Mouse (Mus musculus) kidney, embryonic 16.5 days (tissue): ENCODE data around the gene Psmd12. TPM values are rescaled to one million over a fixed set of nuclear protein-coding genes. Genes with fewer than 3 reads are reported as not detected.

Source experiments
- ATAC-seq: fragments of 200-750 bp; cut with Nextera tagmentation; 2 replicates; pipeline ENCODE4 v1.8.0; 2017; ENCODE audit warnings: moderate TSS enrichment; ENCODE audit not compliant: low FRiP score, low TSS enrichment
- H3K27ac ChIP-seq: fragments of 300-500 bp; sonication (generic); 2 replicates; pipeline ENCODE4 v1.5.1; 2014; ENCODE audit warnings: low read length
- H3K27me3 ChIP-seq: fragments of 300-500 bp; sonication (generic); 2 replicates; pipeline ENCODE4 v1.6.1; 2014; ENCODE audit warnings: low read length, control low read depth, mixed read lengths; ENCODE audit not compliant: insufficient read depth
- H3K36me3 ChIP-seq: fragments of 300-500 bp; sonication (generic); 2 replicates; pipeline ENCODE4 v1.6.1; 2014; ENCODE audit warnings: low read length, control low read depth, mixed read lengths; ENCODE audit not compliant: insufficient read depth
- H3K4me1 ChIP-seq: fragments of 300-500 bp; sonication (generic); 2 replicates; pipeline ENCODE4 v1.6.1; 2014; ENCODE audit warnings: low read length, control low read depth, mixed read lengths; ENCODE audit not compliant: insufficient read depth
- H3K4me2 ChIP-seq: fragments of 300-500 bp; sonication (generic); replicated peaks from 2 replicates; pipeline ENCODE4 v1.6.1; 2014; ENCODE audit warnings: low read depth, low read length
- H3K4me3 ChIP-seq: fragments of 300-500 bp; sonication (generic); 2 replicates; pipeline ENCODE4 v1.5.1; 2014; ENCODE audit warnings: mild to moderate bottlenecking, low read length
- H3K9ac ChIP-seq: fragments of 300-500 bp; sonication (generic); replicated peaks from 2 replicates; pipeline ENCODE4 v1.6.1; 2014; ENCODE audit warnings: low read length
- H3K9me3 ChIP-seq: fragments of 300-500 bp; sonication (generic); 2 replicates; pipeline ENCODE4 v1.6.1; 2016; ENCODE audit warnings: low read length, control low read depth
- WGBS: fragments of 180-500 bp; shearing (Covaris S2); extraction: QIAGEN DNeasy Blood & Tissue Kit; methylation state at CpG from one replicate; pipeline ENCODE4 v1.1.7; 2014; 5-methylcytosine and 5-hydroxymethylcytosine counted together
- polyA plus RNA-seq: library from polyadenylated mRNA; unstranded; fragments of >200 nt; fragmentation: Nextera tagmentation; extraction: Ambion mirVana; gene quantifications from 2 replicates; pipeline ENCODE4 v1.2.1, GENCODE M21; 2015

Psmd12 gene
- 178 and 180 TPM in 2 replicates for polyA plus RNA-seq

DNA sequence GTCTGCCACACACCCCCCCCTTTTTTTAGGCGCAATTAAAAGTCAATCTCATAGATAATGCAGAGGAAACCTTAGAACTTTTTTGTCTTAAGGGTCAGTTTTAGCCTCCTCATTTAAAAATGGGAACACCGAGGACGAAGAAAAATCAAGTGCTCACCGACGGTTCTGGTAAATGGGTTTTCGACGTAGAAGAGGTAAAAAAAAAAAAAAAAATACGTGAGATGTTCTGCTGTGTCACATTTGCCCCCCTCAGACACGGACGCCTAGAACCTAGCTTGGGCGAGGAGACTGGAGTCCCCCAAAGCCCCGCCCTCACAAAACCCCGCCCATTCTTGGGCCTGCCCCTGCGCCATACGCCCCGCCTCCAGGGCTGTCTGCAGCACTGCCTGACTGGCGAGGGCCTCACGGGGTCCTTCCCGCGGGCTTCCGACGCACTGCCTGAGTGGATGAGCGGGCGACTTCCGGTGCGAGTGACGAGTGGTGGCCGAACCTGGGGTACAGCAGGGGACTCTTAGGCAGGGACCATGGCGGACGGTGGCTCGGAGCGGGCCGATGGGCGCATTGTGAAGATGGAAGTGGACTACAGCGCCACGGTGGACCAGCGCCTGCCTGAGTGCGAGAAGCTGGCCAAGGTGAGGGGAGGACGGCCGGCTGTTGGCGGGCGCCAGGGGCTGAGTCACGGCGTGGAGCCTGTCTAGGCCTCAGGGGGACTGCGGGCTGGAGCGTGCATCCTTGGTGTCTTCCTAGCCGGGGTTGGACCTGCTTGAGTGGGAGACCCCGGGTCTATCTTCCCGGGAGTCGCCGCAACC lies at the start of gene Psmd12:
Gene Psmd12 (plus strand): TSS at position 432 of the 809 bp plus-strand sequence.
- H3K27ac ChIP-seq, result peak within 1 kb of the TSS; percentile 77
- peak; percentile 99 for ATAC-seq
- peak within 1 kb of the TSS; percentile 89 for H3K4me2 ChIP-seq
- H3K4me3 ChIP-seq, result peak within 1 kb of the TSS; percentile 97
- no peaks in the 10 kb centered on the region for H3K27me3 ChIP-seq
- WGBS, result 1% methylated on average over 50 of the region's 51 CpGs
- no peaks in the 10 kb centered on the region for H3K36me3 ChIP-seq
- peaks cover 16% of the 10 kb centered on the region for H3K4me1 ChIP-seq
- no peaks in the 10 kb centered on the region for H3K9me3 ChIP-seq
- peak within 1 kb of the TSS; percentile 97 for H3K9ac ChIP-seq

DNA sequence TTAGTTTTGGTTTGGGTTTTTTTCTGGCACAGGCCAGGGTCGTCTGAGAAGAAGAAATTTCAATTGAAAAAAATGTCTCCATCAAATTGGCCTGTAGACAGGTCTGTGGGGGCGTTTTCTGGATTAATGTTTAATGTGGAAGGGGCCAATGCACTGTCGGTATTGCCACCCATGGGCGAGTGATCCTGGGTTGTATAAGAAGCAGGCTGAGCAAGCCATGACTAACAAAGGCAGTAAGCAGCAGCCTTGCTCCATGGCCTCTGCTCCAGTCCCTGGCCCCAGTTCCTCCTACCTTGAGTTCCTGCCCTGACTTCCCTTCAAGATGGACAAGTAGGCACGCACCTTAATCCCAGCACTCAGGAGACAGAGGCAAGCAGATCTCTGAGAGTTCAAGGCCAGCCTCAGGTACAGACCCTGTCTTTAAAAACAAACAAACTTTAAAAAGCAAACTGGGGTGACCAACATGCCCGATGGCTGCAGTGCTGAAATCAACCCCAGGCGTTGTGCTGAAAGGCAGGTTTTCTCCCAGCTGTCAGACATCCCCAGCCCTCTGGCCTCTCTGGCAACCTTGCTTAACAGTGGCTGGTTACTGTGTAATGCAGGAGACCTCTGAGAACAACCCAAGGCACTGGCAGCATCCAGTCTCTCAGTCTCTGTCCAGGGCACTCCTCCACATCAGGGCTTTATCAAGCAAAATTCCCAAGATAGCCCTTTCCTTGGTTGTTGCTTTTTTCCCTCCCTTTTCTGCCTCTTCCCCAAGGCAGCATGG lies 47.9 kb upstream of the Psmd12 start:
- Histone ChIP-seq H3K9me3 (no peaks in the 10 kb centered on the region), H3K27ac (peak overlapping the region; percentile 35; the same call in 1 of the 2 replicates), H3K27me3 (no peaks in the 10 kb centered on the region), H3K9ac (no peak overlapping the region), H3K4me3 (no peak overlapping the region), H3K4me2 (no peak overlapping the region), H3K36me3 (no peaks in the 10 kb centered on the region), H3K4me1 (no peaks in the 10 kb centered on the region; the same call in 1 of the 2 replicates)
- WGBS, result 55% methylated on average over 7 of the region's 7 CpGs
- peak; percentile 69; the same call in 1 of the 2 replicates for ATAC-seq

DNA sequence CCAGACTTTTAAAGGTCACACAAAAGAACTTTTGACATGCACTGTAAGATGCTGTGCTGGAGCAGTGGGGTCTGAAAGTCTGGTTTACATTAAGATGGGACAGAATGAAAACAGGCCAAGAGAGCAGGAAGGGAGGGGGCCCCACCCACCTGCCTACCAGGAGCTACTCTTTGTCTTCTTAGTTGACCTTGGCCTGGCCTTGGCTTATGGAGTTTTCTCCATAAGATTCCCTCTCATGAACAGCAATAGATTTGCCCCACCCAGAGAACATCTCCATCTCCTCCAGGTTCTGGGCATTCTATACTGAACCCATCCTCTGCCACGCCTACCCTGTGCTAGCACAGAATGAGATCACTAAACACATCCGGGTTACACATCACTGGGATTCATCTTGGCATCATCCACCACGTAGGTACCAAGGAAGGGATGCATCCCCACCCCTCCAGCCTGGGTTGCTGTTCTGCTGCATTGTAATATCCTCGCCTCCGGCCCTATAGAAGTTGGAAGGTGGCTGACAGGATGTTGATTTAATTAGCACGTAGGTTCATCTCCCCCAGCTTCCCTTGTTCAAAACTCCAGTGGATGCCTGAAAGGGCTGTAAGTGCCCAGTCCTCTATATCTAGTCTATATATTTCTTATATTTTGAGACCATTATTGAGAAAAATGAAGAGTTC lies 43.4 kb upstream of the Psmd12 start:
- Histone ChIP-seq H3K4me2 (no peak overlapping the region), H3K4me1 (peaks cover 4% of the 10 kb centered on the region), H3K27ac (no peak overlapping the region), H3K9me3 (no peaks in the 10 kb centered on the region), H3K9ac (no peak overlapping the region), H3K36me3 (no peaks in the 10 kb centered on the region), H3K27me3 (no peaks in the 10 kb centered on the region), H3K4me3 (no peak overlapping the region)
- ATAC-seq, result no peak
- WGBS, result 92% methylated on average over 6 of the region's 6 CpGs

DNA sequence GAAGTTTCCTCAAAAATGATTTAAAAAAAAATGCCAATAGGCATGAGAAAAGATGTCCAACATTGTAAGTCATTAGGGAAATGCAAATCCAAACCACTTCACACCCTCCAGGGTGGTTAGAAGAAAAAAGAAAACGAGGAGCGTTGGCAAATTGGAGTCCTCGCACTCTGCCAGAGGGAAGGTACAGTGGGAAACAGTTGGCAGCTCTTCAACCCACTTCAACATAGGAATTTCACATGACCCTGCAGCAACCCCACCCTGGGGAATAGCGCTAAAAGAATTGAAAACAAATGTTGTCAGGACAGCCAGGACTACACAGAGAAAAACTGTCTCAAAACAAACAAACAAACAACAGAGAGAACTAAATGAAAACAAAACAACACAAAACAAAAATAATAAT lies 41.6 kb upstream of the Psmd12 start:
- no peak overlapping the region for H3K4me2 ChIP-seq
- no peak overlapping the region for H3K4me3 ChIP-seq
- no peak overlapping the region for H3K27ac ChIP-seq
- no peaks in the 10 kb centered on the region for H3K9me3 ChIP-seq
- ATAC-seq, result no peak
- peaks cover 4% of the 10 kb centered on the region; the same call in 1 of the 2 replicates for H3K4me1 ChIP-seq
- WGBS, result 56% methylated on average over 4 of the region's 4 CpGs
- H3K9ac ChIP-seq, result no peak overlapping the region
- H3K36me3 ChIP-seq, result no peaks in the 10 kb centered on the region
- H3K27me3 ChIP-seq, result no peaks in the 10 kb centered on the region

DNA sequence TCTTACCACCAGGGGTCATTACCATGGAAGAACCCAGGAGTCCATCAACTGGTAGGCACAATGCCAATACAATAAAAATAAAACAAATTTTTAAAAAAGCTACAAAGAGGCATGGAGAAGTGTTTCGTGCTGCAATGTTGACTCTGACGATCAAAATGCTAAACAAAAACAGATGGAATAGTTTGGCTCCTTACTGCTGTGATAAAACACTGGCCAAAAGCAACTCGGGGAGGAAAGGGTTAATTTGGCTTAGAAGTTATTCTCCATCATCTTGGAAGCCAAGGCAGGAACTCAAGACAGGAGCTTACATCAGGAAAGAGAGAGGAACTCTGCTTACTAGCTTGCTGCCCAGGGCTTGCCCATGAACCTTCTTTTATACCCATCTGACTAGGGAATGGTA lies 41.1 kb upstream of the Psmd12 start:
- no peaks in the 10 kb centered on the region for H3K9me3 ChIP-seq
- no peak overlapping the region for H3K9ac ChIP-seq
- no peak overlapping the region for H3K4me3 ChIP-seq
- no peaks in the 10 kb centered on the region for H3K27me3 ChIP-seq
- no peak for ATAC-seq
- H3K4me2 ChIP-seq, result no peak overlapping the region
- no peaks in the 10 kb centered on the region for H3K36me3 ChIP-seq
- no peak overlapping the region for H3K27ac ChIP-seq
- 74% methylated on average over 3 of the region's 3 CpGs for WGBS
- H3K4me1 ChIP-seq, result peaks cover 7% of the 10 kb centered on the region

DNA sequence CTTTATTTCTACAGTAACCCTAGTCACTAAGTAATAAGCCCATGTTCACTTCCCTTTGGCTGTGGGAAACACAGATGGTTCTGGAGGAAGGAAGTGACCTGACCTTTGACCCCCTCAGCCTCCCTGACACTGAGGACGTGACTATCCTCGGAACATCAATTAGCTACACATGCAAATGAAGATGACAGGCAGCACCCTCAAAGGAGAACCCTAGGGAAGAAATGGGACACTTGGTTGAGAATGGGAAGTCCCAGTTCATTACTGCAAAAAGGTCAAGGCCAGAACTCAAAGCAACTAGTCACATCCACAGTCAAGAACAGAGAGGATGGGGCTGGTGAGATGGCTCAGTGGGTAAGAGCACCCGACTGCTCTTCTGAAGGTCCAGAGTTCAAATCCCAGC lies 38.2 kb upstream of the Psmd12 start:
- Histone ChIP-seq H3K4me1 (peaks cover 17% of the 10 kb centered on the region), H3K27ac (no peak overlapping the region), H3K9ac (no peak overlapping the region), H3K4me2 (no peak overlapping the region), H3K36me3 (no peaks in the 10 kb centered on the region), H3K4me3 (no peak overlapping the region), H3K27me3 (no peaks in the 10 kb centered on the region), H3K9me3 (no peaks in the 10 kb centered on the region)
- no peak for ATAC-seq
- 44% methylated on average over 3 of the region's 3 CpGs for WGBS

DNA sequence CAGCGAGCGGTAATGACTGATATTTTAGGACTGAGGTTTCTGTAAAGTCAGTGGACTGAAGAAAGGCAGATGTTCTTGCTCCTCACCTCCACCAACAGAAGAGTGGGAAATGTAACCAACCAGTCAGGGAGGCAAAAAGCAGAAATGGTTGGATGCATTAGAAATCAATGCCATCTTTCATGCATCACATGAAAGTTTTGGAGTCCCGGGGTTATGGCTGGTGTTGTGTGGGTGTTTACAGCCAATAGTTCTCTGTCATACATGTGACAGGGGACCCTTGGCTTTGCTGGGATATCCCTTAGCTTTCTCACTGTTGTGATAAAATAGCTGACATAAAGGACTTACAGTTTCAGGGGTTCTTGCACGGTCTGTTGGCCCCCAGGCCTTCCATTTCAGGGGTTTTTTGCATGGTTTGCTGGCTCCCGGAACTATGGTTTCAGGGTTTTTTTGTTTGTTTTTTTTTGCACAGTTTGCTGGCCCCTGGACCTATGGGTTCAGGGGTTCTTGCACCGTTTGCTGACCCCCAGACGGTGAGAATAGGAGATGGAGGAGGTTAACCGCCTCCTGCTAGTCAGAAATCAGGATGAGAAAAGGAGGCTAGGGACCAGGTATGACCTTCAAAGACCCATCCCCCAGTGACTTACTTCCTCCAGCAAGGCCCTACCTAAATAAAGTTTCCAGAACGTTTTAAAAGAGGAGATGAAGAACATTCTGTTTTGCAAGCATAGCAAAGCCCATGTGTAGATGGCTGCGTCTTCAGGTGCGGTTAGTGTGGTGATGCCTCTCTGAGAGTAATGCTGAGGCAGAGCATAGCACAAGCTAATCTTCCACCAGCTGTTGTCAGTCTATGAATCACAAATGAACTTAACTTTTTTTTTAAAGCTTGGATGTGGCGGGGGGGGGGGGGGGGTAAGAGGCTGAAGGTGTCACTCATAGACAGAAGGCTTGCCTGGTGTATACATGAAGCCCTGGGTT lies 35.9 kb upstream of the Psmd12 start:
- Histone ChIP-seq H3K9me3 (no peaks in the 10 kb centered on the region), H3K36me3 (no peaks in the 10 kb centered on the region), H3K27ac (no peak overlapping the region; the same call in 1 of the 2 replicates), H3K4me2 (no peak overlapping the region), H3K27me3 (no peaks in the 10 kb centered on the region), H3K4me1 (peaks cover 24% of the 10 kb centered on the region), H3K4me3 (no peak overlapping the region), H3K9ac (no peak overlapping the region)
- no peak for ATAC-seq
- 53% methylated on average over 12 of the region's 12 CpGs for WGBS

DNA sequence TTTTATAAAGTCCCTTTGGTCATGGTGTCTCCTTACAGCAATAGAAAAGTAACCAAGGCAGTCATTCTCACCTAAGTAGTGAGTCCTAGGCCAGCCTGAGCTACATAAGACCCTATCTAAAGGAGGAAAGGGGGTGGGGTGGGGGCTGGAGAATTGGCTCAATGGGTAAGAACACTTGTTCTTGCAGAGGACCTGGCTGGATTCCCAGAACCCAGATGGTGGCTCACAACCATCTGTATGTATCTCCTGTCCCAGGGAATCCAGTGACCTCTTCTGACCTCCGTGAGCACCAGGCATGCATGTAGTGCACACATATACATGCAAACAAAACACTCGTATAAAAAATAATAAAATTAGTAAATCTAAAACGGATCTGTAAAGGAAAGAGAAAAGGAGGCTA lies 33.6 kb upstream of the Psmd12 start:
- no peak overlapping the region for H3K9ac ChIP-seq
- H3K4me3 ChIP-seq, result no peak overlapping the region
- no peak for ATAC-seq
- H3K36me3 ChIP-seq, result no peaks in the 10 kb centered on the region
- peaks cover 45% of the 10 kb centered on the region for H3K4me1 ChIP-seq
- H3K9me3 ChIP-seq, result no peaks in the 10 kb centered on the region
- 88% methylated on average over 3 of the region's 3 CpGs for WGBS
- H3K27ac ChIP-seq, result no peak overlapping the region
- H3K27me3 ChIP-seq, result no peaks in the 10 kb centered on the region
- no peak overlapping the region for H3K4me2 ChIP-seq

DNA sequence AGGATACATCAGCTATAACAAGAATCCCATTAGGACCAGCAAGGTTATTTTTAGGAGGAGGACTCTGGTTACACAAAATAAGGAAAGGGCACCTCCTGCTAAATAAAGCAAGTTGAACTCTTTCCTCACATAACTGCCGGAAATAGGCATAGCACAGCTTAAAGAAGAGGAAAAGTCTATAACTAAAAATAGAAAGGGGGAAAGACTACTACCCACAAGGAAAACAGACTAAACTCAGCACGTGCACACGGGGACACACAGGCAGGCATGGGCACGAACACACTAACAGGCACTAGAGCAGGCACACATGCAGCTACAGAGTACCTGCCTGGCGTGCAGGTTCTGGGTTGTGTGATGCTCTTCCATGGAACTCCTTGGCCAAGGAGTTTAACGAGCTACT lies 32.6 kb upstream of the Psmd12 start:
- H3K4me3 ChIP-seq, result no peak overlapping the region
- H3K9me3 ChIP-seq, result no peaks in the 10 kb centered on the region
- no peak overlapping the region for H3K27ac ChIP-seq
- no peak overlapping the region for H3K4me2 ChIP-seq
- H3K27me3 ChIP-seq, result no peaks in the 10 kb centered on the region
- WGBS, result 65% methylated on average over 6 of the region's 6 CpGs
- ATAC-seq, result no peak
- H3K36me3 ChIP-seq, result no peaks in the 10 kb centered on the region
- peaks cover 53% of the 10 kb centered on the region for H3K4me1 ChIP-seq
- H3K9ac ChIP-seq, result no peak overlapping the region
